Mouse (Mus musculus) spleen, adult 2 months (tissue): Measurements from ENCODE around the gene Zfp593.

ENCODE experiments used
- CTCF ChIP-seq: fragments of 200-500 bp; IDR thresholded peaks from 2 replicates; pipeline ENCODE4 v1.5.1; 2011; ENCODE audit warnings: mild to moderate bottlenecking, inconsistent platforms; ENCODE audit not compliant: insufficient read depth, insufficient read length, insufficient replicate concordance; ENCODE audit errors: extremely low read depth
- POLR2A ChIP-seq: fragments of 200-500 bp; IDR thresholded peaks from 2 replicates; pipeline ENCODE4 v1.6.1; 2011; ENCODE audit warnings: low read depth, low read length, inconsistent platforms

DNA sequence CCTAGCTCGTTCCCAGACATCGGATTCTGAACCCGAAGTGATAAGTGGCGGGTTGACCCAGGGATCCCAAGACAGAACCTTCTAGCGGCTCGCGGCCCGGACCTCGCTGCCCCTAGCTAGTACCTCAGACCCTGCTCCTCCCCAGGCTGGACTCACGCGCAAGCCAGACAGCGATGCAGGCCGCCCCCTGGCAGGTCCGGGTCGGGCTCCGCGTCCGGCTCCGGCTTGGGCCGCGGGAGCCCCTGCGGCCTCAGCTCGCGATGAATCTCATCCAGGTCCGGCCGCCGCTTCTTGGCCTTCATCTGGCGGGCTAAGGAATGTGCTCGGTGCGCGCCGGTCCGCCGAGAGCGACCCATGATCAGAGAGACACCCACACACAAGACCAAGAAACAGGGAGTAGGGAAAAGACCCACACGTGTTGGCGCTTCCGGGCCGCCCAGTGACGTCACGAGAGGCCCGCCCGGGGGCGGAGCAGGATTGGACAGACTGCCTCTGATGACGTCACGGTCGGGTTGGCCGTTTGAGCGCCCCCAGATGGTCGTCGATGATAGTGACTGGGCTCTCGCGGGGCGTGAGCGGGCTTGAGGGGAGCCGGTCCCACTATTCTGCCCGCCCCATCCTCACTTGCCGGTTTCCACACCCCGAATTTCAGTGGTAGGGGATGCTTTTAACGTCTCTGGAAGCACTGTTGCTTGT lies at the start of gene Zfp593:
- TF ChIP-seq CTCF: peak; percentile 86
- no peak; the same call in 1 of the 2 replicates for TF ChIP-seq POLR2A
